Mouse (Mus musculus): ENCODE data around the gene Nipbl. TPM values are rescaled to one million over a fixed set of nuclear protein-coding genes. Genes with fewer than 3 reads are reported as not detected.

Gene Nipbl
- polyA plus RNA-seq, 1 experiment from 2014 or later = 13.3 TPM

DNA sequence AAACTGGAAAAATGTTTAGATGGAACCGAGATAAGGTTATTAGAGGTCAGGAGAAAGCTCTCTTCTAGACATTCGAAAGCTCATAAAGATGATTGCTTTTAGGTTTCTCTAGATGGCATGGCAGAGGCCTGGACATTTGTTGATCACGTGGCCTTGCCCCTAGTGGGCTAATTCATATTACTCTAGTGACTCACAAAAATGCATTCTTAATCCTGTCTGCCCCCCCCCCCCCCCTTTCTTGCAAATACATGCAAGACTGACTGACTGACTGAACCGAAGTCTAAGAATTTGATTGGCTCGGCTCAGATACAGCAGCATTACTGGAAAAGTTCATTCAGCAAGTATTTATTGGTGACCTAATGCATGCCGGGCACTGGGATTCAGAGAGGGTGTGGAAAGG lies 2.2 kb upstream of the Nipbl start:
- Histone ChIP-seq H3K27ac (replicated peaks) (no peak overlapping the region; the same call in 1 of the 2 replicates), H3K9me3 (replicated peaks) (no peaks in the 10 kb centered on the region), H3K4me3 (replicated peaks) (peak overlapping the region; percentile 94), H3K4me1 (peaks cover 38% of the 10 kb centered on the region), H3K27me3 (replicated peaks) (no peaks in the 10 kb centered on the region), H3K36me3 (no peaks in the 10 kb centered on the region), H3K9ac (replicated peaks) (peak overlapping the region; percentile 86), H3K4me2 (peak overlapping the region; percentile 99)
- WGBS = 3% methylated on average over 6 of the region's 6 CpGs
- ATAC-seq (ENCODE audit: low FRiP score) = no peak

DNA sequence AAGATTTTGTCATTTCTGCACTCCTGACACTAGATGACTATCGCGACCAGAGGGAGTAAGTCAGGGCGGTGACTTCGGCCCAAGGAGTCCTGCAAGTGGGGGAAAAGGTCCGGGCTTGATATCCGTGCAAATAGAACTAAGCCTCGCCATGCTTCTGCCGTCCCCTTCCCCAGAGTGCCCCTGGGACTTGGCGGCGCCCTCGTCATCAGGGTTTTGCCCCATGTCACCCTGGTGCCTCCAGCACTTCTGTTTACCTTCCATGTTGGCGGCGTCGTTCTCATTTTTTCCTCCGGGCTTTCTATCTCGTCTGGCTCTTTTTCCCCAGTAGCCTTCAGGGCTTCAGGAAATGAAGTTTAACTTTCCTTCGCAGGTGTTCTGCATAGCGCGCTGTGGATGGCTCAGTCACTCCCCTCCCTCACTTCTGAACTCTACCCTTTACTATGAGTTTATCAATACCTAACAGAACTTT lies 1.7 kb upstream of the Nipbl start:
- no peak for ATAC-seq (ENCODE audit: low FRiP score)
- no peaks in the 10 kb centered on the region for H3K9me3 ChIP-seq (replicated peaks)
- under 1% methylated on average over 19 of the region's 19 CpGs for WGBS
- peak overlapping the region; percentile 97; the same call in 1 of the 2 replicates for H3K27ac ChIP-seq (replicated peaks)
- peak overlapping the region; percentile 99 for H3K4me2 ChIP-seq
- peaks cover 39% of the 10 kb centered on the region for H3K4me1 ChIP-seq
- no peaks in the 10 kb centered on the region for H3K27me3 ChIP-seq (replicated peaks)
- H3K36me3 ChIP-seq = no peaks in the 10 kb centered on the region
- peak overlapping the region; percentile 94 for H3K4me3 ChIP-seq (replicated peaks)
- H3K9ac ChIP-seq (replicated peaks) = peak overlapping the region; percentile 86

GRCm38 (mm10) chr15:8444890-8445597 lies 781 bp upstream of the Nipbl start:
- ATAC-seq (ENCODE audit: low FRiP score) = peak; percentile 75
- H3K9me3 ChIP-seq (replicated peaks) = no peaks in the 10 kb centered on the region
- H3K4me2 ChIP-seq = peak overlapping the region; percentile 99
- peaks cover 39% of the 10 kb centered on the region for H3K4me1 ChIP-seq
- peak overlapping the region; percentile 86 for H3K9ac ChIP-seq (replicated peaks)
- H3K27me3 ChIP-seq (replicated peaks) = no peaks in the 10 kb centered on the region
- peak overlapping the region; percentile 97 for H3K27ac ChIP-seq (replicated peaks)
- H3K4me3 ChIP-seq (replicated peaks) = peak overlapping the region; percentile 94
- WGBS = under 1% methylated on average over 53 of the region's 57 CpGs
- H3K36me3 ChIP-seq = no peaks in the 10 kb centered on the region

DNA sequence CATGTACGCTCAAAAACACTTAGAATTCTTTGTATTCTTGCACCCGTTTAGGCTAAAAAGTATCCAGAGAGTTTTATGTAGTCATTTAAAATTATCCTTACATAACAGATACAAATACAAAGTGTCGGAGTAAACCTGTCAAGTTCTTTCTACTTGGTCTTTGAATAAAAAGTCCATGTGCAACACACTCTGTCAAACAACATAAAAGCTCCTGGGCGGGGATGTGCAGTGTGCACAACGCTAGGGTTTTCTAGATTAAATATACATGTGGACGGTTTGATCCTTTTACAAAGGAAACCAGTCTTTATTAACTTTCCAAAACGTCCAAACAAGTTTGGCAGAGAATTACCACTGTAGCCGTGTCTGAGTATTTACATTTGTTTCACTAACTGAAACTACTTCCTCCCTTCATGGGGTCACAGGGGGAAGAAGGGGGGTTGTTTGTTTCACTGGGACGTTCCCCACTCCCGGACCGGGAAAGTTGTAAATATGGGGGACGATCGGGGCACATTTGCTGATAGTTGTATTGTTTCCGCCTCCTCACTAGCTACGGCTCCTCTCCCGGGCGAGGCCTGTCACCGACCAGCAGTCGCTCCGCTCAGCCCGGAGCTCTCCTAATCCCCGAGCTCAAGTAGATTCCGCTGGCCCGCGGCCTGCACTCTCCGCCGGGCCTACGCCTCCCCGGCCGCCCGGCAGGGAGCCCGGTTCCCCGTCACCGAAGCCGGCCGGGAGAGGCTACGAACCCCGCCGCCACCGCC lies 916 bp downstream of the Nipbl start:
- peaks cover 35% of the 10 kb centered on the region for H3K4me1 ChIP-seq
- ATAC-seq (ENCODE audit: low FRiP score) = peak; percentile 25
- no peaks in the 10 kb centered on the region for H3K27me3 ChIP-seq (replicated peaks)
- peak overlapping the region; percentile 67 for H3K4me2 ChIP-seq
- H3K27ac ChIP-seq (replicated peaks) = peak overlapping the region; percentile 97
- H3K4me3 ChIP-seq (replicated peaks) = peak overlapping the region; percentile 94
- peak overlapping the region; percentile 86 for H3K9ac ChIP-seq (replicated peaks)
- WGBS = under 1% methylated on average over 40 of the region's 40 CpGs
- H3K36me3 ChIP-seq = no peaks in the 10 kb centered on the region
- H3K9me3 ChIP-seq (replicated peaks) = no peaks in the 10 kb centered on the region

DNA sequence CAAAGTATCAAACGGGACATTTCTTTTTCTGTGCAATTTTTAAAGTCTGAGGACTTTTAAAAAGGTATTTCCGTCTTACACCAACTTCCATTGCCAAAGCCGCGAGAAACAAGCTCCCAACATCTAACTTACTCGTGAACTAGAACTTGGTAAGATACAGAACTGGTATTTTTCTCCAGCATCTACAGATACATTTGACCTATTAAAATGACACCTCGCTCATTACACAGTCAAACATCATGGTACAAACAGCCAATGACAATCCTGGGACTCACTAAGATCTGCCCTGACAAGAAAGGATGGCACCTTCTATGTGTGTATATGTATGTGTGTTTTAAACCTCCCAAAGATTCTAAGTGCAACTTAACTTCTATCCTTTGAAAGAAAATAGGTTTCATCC lies 1.5 kb downstream of the Nipbl start:
- no peaks in the 10 kb centered on the region for H3K27me3 ChIP-seq (replicated peaks)
- H3K36me3 ChIP-seq = no peaks in the 10 kb centered on the region
- ATAC-seq (ENCODE audit: low FRiP score) = no peak
- peaks cover 33% of the 10 kb centered on the region for H3K4me1 ChIP-seq
- H3K4me2 ChIP-seq = peak overlapping the region; percentile 67
- 1% methylated on average over 6 of the region's 6 CpGs for WGBS
- peak overlapping the region; percentile 94 for H3K4me3 ChIP-seq (replicated peaks)
- H3K27ac ChIP-seq (replicated peaks) = peak overlapping the region; percentile 35
- H3K9me3 ChIP-seq (replicated peaks) = no peaks in the 10 kb centered on the region
- peak overlapping the region; percentile 41; the same call in 1 of the 2 replicates for H3K9ac ChIP-seq (replicated peaks)

DNA sequence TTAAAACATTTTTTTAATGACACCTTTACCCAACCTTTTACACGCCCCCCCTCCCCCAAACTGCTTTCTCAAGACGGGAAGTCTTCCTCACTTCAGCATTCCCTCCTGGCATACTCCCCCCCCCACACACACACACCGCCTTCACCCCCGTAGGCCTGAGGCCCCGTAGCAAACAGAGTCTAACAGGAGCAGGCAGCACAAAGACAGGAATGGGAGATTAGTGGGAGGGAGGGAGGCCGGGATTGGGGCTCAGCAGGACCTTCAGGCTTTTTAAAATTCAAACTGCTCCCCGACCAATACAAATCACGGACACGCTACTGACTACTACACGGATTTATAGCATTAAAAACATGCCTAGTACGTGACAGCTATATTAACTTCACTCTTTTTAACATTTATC lies 2.1 kb downstream of the Nipbl start:
- peak overlapping the region; percentile 67 for H3K4me2 ChIP-seq
- H3K9ac ChIP-seq (replicated peaks) = peak overlapping the region; percentile 41; the same call in 1 of the 2 replicates
- no peaks in the 10 kb centered on the region for H3K9me3 ChIP-seq (replicated peaks)
- peak overlapping the region; percentile 35; the same call in 1 of the 2 replicates for H3K27ac ChIP-seq (replicated peaks)
- WGBS = 2% methylated on average over 11 of the region's 11 CpGs
- no peaks in the 10 kb centered on the region for H3K36me3 ChIP-seq
- peak overlapping the region; percentile 94 for H3K4me3 ChIP-seq (replicated peaks)
- ATAC-seq (ENCODE audit: low FRiP score) = no peak
- H3K27me3 ChIP-seq (replicated peaks) = no peaks in the 10 kb centered on the region
- peaks cover 26% of the 10 kb centered on the region for H3K4me1 ChIP-seq

GRCm38 (mm10) chr15:8433239-8433947 lies 10.9 kb downstream of the Nipbl start:
- no peaks in the 10 kb centered on the region for H3K9me3 ChIP-seq (replicated peaks)
- H3K27me3 ChIP-seq (replicated peaks) = no peaks in the 10 kb centered on the region
- H3K27ac ChIP-seq (replicated peaks) = no peak overlapping the region
- peaks cover 2% of the 10 kb centered on the region; the same call in 1 of the 2 replicates for H3K4me1 ChIP-seq
- no peak for ATAC-seq (ENCODE audit: low FRiP score)
- no peak overlapping the region for H3K9ac ChIP-seq (replicated peaks)
- H3K4me3 ChIP-seq (replicated peaks) = no peak overlapping the region
- WGBS = 93% methylated on average over 2 of the region's 2 CpGs
- H3K36me3 ChIP-seq = no peaks in the 10 kb centered on the region
- H3K4me2 ChIP-seq = no peak overlapping the region

DNA sequence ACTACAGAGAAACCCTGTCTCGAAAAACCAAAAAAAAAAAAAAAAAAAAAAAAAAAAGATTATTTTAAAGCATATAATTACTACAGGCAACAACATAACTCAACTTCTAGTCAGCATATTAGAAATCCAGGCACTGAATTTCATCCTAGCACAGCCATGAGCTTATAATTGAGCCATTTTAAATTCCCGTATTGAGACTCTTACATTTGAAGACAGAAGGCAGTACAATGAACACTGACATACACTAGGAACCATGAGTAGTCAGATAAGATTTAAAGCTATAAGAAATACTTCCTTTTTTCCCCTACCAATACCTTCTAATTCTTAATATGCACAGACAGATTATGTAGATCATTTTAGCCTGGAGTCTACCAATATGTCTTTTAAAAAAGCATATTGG lies 11.7 kb downstream of the Nipbl start:
- Histone ChIP-seq H3K4me2 (no peak overlapping the region), H3K27ac (replicated peaks) (no peak overlapping the region), H3K4me1 (peaks cover 3% of the 10 kb centered on the region; the same call in 1 of the 2 replicates), H3K36me3 (no peaks in the 10 kb centered on the region), H3K9ac (replicated peaks) (no peak overlapping the region), H3K4me3 (replicated peaks) (no peak overlapping the region), H3K27me3 (replicated peaks) (no peaks in the 10 kb centered on the region), H3K9me3 (replicated peaks) (no peaks in the 10 kb centered on the region)
- ATAC-seq (ENCODE audit: low FRiP score) = no peak
- 94% methylated on average over 2 of the region's 2 CpGs for WGBS

GRCm38 (mm10) chr15:8429502-8429901 lies 14.8 kb downstream of the Nipbl start:
- 89% methylated on average over 5 of the region's 5 CpGs for WGBS
- ATAC-seq (ENCODE audit: low FRiP score) = no peak
- peaks cover 3% of the 10 kb centered on the region; the same call in 1 of the 2 replicates for H3K4me1 ChIP-seq
- H3K4me2 ChIP-seq = no peak overlapping the region
- no peak overlapping the region for H3K9ac ChIP-seq (replicated peaks)
- no peaks in the 10 kb centered on the region for H3K27me3 ChIP-seq (replicated peaks)
- no peak overlapping the region for H3K4me3 ChIP-seq (replicated peaks)
- no peak overlapping the region for H3K27ac ChIP-seq (replicated peaks)
- no peaks in the 10 kb centered on the region for H3K36me3 ChIP-seq
- no peaks in the 10 kb centered on the region for H3K9me3 ChIP-seq (replicated peaks)

DNA sequence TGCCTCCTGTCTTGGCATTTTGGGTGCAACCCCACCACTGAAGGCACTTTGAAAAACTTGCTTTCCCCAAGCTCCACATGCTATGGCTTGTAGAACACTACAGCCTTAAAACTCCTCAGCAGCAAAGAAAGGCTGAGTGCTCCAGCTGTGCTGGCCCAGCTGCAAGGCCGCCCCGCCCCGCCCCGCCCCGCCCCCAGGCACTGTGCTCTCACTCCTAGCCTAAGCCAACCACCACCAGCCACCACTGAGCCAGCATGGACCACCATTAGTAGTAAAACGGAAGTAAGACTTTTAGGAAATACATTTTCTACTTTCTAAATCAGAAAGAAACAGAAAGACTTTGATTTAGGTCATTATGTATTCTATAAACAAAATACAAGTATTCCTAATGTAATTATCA lies 23.4 kb downstream of the Nipbl start:
- 27% methylated on average over 6 of the region's 6 CpGs for WGBS
- Histone ChIP-seq H3K9me3 (replicated peaks) (no peaks in the 10 kb centered on the region), H3K27me3 (replicated peaks) (no peaks in the 10 kb centered on the region), H3K27ac (replicated peaks) (no peak overlapping the region), H3K9ac (replicated peaks) (no peak overlapping the region), H3K4me2 (no peak overlapping the region), H3K4me1 (no peaks in the 10 kb centered on the region), H3K4me3 (replicated peaks) (no peak overlapping the region), H3K36me3 (no peaks in the 10 kb centered on the region)
- no peak for ATAC-seq (ENCODE audit: low FRiP score)

- no peak overlapping the region for H3K4me2 ChIP-seq
- no peak overlapping the region for H3K4me3 ChIP-seq (replicated peaks)
- no peak for ATAC-seq (ENCODE audit: low FRiP score)
- H3K27ac ChIP-seq (replicated peaks) = no peak overlapping the region
- H3K36me3 ChIP-seq = no peaks in the 10 kb centered on the region
- WGBS = 83% methylated on average over 4 of the region's 4 CpGs
- H3K9ac ChIP-seq (replicated peaks) = no peak overlapping the region
- H3K9me3 ChIP-seq (replicated peaks) = no peaks in the 10 kb centered on the region
- no peaks in the 10 kb centered on the region for H3K4me1 ChIP-seq
- H3K27me3 ChIP-seq (replicated peaks) = no peaks in the 10 kb centered on the region
Measured at GRCm38 (mm10) chr15:8416500-8417138, 27.6 kb downstream of the Nipbl start.
